Mouse (Mus musculus) adrenal gland, adult 8-10 months (tissue): ENCODE results near the gene Tmem117. TPM values are rescaled to one million over a fixed set of nuclear protein-coding genes. Genes with fewer than 3 reads are reported as not detected.

Experiments used
- DNase-seq: peaks from one replicate; pipeline ENCODE4 v3.0.0; 2022
- total RNA-seq, 4 experiments: library from RNA; stranded (reverse); gene quantifications; 2 replicates each; pipeline ENCODE4 v1.2.4; 2022

The Tmem117 gene
- total RNA-seq, 4 experiments from 2014 or later, result 3.3 to 11.1 (median 6.5) TPM

DNA sequence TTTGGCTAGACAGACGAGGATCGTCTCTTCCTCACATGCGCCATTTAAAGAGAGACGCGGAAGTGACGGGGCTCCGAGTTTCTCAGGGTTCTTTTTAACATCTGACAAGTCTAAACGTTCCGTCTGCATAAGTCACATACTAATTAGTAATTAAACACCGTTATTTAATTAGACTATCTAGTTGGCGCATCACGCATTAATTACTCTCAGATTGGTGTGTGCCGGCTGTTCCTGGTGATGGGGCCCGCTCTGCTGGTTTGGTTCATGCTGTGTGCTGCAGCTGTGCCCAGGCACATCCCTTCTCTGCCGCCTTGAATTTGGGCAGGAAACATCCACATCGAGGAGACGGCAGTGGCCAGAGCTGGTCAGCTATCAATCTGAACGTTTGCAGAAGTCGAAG is 142.7 kb downstream of the Tmem117 start:
- DNase-seq, result no peak

GRCm38 (mm10) chr15:94776119-94777069 is 147.4 kb downstream of the Tmem117 start:
- DNase-seq, result no peak

- DNase-seq, result no peak
Observed at GRCm38 (mm10) chr15:94781556-94781955, 152.5 kb downstream of the Tmem117 start.

DNA sequence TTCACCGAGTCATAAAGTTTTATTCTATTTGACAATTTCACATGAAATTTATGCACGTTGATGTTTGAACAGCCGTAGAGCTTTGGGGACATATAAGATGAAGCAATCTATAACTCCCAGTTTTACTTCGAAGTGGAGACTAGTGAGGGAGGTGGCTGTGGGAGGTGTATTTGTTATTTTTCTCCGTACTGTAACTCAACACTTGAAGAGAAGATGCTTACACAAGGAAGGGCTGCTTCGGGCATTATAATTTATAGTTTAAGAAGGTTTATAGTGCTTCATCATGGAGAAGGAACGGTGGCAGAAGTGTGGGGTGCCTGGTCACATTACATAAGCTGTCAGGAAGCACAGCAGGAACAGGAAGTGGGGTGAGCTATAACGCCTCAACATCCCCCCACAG is 164.4 kb downstream of the Tmem117 start:
- DNase-seq, result no peak

- DNase-seq, result no peak
Observed at GRCm38 (mm10) chr15:94795484-94795883, 166.5 kb downstream of the Tmem117 start.

- no peak for DNase-seq
Observed at GRCm38 (mm10) chr15:94798236-94798635, 169.2 kb downstream of the Tmem117 start.

DNA sequence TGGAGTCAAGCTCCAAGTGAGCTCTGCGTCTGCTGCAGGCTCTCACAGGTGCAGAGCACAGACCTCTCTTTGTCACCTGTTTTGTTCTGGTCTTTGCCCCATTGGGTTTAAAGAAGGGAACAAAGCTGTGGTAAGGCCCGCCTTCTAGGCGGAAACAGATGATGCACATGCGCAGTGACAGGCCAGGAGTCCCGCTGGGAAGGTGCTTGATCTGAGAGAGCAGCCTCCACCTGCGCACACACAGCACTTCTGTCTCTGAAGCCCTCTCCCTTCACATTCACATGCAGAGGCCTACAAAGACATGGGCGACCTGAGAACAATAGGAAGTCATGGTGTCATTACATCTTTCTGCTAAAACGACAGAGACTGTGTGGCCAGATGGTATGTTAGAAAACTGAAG is 172.4 kb downstream of the Tmem117 start:
- no peak for DNase-seq

DNA sequence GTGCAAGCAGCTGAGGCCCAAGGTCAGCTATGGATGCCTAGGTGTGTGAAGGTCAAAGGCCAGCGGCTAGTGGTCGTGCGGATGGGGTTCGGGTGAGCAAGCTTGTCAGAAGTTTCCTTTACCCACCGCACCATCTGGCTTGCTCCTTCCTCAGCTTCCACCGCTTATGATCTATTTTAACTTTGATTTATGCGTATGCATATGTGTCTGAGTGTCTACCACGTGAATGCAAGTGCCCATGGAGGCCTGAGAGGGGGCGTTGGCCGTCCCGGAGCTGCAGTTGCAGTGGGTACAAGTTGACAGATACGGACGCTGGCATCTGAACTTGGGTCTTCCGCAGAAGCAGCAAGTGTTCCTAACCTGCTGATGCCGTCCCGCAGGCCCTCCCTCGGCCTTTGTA is 173.8 kb downstream of the Tmem117 start:
- DNase-seq, result no peak

DNA sequence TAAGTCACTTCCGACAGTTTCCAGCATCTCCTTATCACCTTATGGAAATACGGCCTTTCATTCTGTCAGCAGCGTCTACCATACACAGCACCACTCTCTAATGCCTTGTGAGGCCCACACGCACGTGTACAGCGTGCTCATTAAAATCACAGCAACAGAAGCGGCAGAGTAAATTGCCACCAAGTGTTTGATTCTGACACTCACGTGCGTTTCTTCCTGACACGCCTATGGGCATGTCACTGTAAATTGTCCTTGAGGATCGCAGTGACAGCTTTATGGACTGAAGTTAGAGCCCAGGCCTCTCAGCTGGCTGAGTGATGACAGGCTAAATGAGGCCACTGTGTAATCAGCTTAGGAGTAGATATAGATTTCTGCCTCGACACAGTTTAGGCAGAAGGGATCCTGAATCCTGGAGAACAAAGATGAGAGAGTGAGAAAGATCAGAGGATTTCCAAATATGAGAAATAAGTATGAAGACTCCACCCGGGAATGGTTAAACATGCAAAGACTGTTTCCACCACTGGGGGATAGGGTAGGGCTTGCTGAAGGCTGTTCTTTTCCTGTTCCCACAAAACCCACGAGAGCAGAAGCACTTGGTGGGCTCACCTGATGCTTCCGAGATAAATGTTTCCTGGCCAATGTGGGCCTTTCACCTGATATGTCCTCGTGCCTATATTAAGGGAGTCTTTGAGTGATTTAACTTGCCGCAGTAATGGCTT is 174.8 kb downstream of the Tmem117 start:
- no peak for DNase-seq

DNA sequence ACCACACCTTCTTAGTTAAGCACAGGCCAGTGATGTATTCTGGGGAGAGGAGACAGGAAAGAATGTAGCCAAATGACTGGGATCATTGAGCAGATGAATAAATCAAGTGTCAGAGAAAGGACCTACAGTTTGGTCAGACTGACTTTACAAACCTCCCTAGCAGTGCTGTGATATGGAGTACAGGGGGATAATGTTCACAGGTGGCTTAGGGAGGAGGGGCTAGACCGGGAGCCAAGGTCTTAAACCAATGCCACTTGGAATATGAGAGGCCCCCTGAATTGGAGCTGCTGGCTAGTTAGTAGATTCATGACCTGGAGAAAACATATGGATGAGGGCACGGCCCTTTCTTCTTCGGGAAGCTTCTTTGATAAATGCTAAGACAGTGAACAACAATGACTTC is 177.0 kb downstream of the Tmem117 start:
- DNase-seq, result no peak

- no peak for DNase-seq
Observed at GRCm38 (mm10) chr15:94811550-94811949, 182.5 kb downstream of the Tmem117 start.

DNA sequence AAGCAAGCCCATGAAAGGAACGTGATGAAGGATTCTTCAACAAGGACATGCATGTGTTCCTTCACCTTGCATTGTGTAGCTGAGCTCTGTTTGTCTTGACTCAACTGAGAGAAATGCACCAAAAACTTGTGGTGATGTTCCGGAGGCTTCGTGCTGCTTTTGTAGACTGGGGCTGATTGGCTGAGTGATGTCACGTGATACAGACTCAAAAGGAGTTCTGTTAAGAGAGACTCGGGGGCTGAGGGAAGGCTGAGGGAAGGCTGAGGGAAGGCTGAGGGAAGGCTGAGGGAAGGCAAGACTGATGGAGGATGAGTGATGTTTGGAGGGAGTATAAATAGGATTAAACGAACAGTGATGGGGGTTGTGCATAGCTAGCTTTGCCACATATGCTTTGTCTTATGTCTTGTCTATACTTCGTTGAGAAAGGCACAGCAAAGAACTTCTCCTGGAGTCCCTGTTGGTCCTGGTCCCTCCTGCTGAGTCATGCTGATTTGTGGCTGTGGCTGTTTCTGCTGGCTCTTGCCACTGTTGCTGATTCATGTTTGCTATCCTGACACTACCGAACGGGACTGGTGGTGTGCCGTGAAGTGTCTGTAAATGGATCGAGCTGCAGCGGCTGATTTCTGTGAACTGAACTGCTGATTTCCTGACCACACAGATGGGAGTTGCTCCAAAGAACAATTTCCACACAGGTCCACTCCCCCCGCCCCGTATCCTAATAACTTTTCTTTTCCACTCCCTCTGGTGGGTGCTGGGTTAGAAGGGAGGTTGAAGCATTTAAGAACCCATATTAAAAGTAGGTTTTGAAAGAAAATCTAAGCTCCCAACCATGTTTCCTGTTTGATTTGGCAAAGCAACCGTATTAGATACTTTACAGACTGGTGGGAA is 185.4 kb downstream of the Tmem117 start:
- no peak for DNase-seq

- DNase-seq, result no peak
Observed at GRCm38 (mm10) chr15:94835634-94836033, 206.6 kb downstream of the Tmem117 start.

DNA sequence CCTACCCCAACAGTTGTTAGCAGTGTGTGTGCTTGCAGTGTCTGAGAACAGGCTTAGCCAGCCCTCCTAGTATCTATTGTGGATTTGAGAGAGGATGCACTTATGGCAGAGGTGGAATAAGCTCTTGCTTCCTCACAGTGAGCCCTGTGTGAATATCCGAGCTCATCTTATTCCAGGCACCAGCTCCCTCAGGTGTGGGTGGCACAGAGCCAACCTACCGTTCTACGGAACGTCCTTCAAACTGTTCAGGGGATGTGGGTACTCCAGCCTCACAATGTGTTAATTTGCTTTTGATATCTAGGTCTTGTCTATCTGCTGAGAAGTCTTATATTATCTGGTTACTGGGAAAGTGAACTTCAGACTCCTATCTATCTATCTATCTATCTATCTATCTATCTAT is 209.6 kb downstream of the Tmem117 start:
- no peak for DNase-seq

GRCm38 (mm10) chr15:94847501-94847900 is 218.5 kb downstream of the Tmem117 start:
- DNase-seq, result no peak

GRCm38 (mm10) chr15:94859641-94860040 is 230.6 kb downstream of the Tmem117 start:
- no peak for DNase-seq

DNA sequence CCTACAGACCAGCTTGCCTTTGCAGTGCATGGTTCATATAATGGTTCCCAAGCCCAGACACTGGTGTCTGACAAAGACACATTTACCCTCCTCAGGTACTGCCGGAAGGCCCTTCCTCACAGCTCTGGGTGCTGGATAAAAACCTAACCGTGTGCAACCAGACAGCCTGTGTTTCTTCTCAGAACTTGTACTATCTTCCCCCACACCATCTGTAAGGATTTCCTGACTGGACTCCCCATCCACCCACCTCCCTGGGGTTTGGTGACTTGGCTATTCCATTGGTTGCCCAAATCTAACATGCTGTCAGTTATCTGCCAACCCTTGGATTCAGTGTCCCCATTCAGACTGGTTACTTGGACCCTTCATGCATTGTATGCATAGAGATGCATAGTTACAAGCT is 232.1 kb downstream of the Tmem117 start:
- no peak for DNase-seq

- DNase-seq, result no peak
Observed at GRCm38 (mm10) chr15:94864134-94864533, 235.1 kb downstream of the Tmem117 start.

GRCm38 (mm10) chr15:94868372-94868771 is 239.3 kb downstream of the Tmem117 start:
- DNase-seq, result no peak

- no peak for DNase-seq
Observed at GRCm38 (mm10) chr15:94885026-94885425, 256.0 kb downstream of the Tmem117 start.

DNA sequence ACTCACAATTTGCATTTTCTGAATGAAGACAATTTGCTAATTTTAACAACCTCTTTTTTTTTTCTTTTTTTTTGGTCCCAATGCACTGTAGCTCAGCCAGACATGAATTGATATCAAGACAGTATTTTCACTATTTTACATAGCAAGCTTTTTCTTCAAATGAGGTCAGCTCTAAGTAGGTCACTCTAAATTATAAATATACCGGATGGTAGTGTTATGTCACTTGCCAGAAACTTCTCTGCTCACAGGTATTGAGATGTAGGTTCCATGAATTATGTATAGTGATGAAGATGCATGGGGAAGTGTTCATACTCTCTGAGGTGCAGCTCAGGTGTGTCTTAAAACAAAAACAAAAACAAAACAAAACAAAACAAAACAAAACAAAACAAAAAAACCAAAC is 264.2 kb downstream of the Tmem117 start:
- no peak for DNase-seq

- no peak for DNase-seq
Observed at GRCm38 (mm10) chr15:94894086-94894485, 265.1 kb downstream of the Tmem117 start.

DNA sequence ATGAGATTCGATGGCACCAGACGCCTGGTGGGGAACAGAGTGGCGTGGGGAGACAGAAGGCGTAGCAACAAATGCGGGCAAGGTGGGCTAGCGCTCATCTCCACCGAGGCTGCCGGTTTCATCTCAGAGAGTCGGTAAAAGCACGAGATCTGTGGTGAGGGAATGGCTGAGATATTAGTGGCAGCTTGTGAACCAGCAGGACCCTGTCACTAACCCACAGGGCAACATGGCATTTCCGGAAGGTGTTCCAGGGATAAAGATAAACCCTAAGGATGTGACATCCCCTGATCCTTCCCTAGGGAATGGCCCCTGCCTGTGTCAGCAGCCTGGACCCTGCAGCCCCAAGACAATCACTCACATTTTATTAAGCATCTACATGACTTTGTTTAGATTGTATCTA is 266.6 kb downstream of the Tmem117 start:
- no peak for DNase-seq
